Mouse (Mus musculus) fat pad, adult 2 months (tissue): ENCODE measurements around the gene Defb46.

Experiments
- DNase-seq: peaks from one replicate; pipeline ENCODE4 v3.0.0-alpha.2; 2011; ENCODE audit warnings: low read depth, low spot score; ENCODE audit errors: extremely low read depth

The Defb46 gene

DNA sequence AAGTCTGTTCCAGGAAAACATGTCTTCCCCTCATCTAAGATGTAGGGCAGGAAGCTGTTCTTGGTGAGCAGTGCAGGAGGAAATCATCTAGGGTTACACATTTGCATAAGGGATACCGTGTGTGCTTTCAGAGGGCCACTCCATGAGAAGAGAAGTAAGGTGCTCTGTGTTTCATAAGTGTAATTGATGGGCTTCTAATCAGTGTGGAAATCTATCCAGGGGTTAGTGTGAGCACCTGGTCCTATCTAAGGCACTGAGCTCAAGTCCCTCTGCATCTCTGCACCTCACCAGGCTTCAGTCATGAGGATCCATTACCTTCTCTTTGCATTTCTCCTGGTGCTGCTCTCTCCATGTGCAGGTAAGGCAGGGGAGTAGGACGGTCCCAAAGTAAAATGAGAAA is at the start of gene Defb46:
Gene Defb46 (plus strand): TSS at position 301 of the 400 bp plus-strand sequence.
- no peak for DNase-seq

GRCm38 (mm10) chr8:19225161-19225560 is 14.6 kb upstream of the Defb46 start, which contains the start of gene Defb6:
Gene Defb6 (plus strand): TSS chr8:19225478.
- DNase-seq, result no peak

GRCm38 (mm10) chr8:19238101-19238500 is 1.6 kb upstream of the Defb46 start:
- DNase-seq, result no peak

GRCm38 (mm10) chr8:19247280-19247679 is 7.6 kb downstream of the Defb46 start, which contains the start of gene Defb5:
Gene Defb5 (plus strand): TSS chr8:19247580.
- DNase-seq, result no peak

GRCm38 (mm10) chr8:19258136-19258535 is 18.4 kb downstream of the Defb46 start:
- DNase-seq, result no peak

DNA sequence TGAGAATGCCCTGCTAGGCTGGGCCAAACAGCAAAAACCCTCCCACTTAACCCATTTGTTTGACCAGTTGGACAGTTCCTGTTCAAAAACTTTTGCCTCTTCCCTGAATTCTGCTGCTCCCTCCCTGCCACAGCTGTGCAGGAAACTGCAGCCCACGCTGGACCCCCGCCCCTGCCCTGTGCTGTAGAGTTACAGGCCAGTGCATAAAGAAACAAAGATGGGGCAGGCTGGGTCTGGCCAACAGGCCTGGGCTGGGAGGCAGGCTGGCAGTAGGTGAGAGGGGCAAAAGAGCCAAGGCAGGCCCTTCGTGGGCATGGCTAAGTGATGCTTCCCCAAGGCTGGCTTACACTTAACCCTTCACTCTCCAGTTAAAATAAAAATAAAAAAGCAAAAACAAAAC is 20.0 kb downstream of the Defb46 start:
- DNase-seq, result no peak
